Mouse (Mus musculus): ENCODE data around the gene Tspear.

DNA sequence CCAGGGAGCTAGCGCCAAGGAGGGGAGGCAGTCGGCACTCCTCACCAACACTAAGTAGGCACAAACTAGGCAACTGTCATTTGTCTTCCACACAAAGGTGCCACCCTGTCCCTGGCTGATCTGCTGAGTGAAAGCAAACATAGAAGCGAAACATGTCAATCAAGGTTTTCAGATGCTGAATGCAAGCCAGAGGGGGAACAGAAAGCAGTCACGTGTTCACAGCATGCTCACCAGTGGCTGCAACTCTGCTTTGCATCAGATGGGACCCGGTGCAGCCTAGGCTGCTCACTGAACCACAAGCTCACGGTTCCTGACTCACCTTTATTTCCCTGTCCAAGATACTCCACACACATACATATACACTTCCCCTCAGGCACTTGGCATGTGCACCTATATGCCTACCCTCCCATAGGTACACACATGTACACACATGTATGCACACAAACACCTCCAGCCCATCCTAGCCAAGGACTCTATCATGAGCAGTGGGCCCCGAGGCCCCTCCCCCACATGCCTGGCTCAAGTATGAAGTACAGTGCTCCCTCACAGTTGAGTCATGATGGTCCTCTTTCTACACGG, 204.7 kb downstream of the Tspear start:
- TF ChIP-seq CTCF (IDR thresholded peaks at IDR 0.05; ENCODE audit: low read depth, low read length) (no peak), TAL1 (conservative IDR thresholded peaks at IDR 0.05; ENCODE audit: low read depth, low read length) (no peak), GATA1 (IDR thresholded peaks at IDR 0.05; ENCODE audit: borderline replicate concordance, low read length) (no peak)
